Mouse (Mus musculus): ENCODE measurements around the gene Lmln. TPM values are rescaled to one million over a fixed set of nuclear protein-coding genes. Genes with fewer than 3 reads are reported as not detected.

Gene Lmln
- 2.5 and 2.6 TPM in 2 replicates for polyA plus RNA-seq (2021; fragmentation: Nextera tagmentation)
- long read RNA-seq, experiment 1, full-length matches to known transcripts: 6 of 10 reads
- long read RNA-seq, experiment 1, partial matches to known transcripts: 1 of 10 reads
- long read RNA-seq, experiment 1, other reads (novel, unspliced or antisense): 3 of 10 reads
- long read RNA-seq, experiment 2, full-length matches to known transcripts: 4 of 5 reads
- long read RNA-seq, experiment 2, partial matches to known transcripts: 0 of 5 reads
- long read RNA-seq, experiment 2, other reads (novel, unspliced or antisense): 1 of 5 reads

DNA sequence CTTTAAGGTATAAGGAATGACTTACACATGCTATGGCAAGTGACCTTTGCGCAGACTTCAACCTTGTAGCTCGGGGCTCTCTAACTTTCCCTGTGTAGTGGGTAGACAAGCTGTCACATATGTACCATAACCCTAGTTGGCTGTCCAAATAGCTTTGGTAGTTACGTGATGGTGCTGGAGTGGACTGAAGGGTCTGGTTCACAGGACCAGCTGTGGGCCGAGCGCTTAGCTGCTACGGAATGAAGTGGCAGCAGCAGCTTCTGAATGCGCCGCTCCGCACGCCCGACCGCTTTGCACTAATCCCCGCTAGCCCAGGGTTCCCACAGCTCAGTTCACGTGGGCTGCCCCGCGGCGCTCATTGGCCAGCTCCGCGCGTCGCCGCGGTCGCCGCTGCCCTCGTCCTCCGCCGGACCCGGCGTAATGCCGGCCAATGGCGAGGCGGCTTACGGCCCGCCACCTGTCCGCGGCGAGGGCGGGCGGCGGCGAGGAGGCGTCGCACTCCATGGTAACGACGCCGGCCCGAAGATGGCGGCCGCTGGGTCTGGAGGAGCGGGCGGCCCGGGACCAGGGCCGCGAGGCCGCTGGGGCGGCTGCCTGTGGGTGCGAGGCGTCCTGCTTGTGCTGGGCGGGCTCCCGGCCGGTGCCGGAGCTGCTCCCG is at the start of gene Lmln:
TSS of gene Lmln (plus strand) at position 498 of the 658 bp plus-strand sequence.

DNA sequence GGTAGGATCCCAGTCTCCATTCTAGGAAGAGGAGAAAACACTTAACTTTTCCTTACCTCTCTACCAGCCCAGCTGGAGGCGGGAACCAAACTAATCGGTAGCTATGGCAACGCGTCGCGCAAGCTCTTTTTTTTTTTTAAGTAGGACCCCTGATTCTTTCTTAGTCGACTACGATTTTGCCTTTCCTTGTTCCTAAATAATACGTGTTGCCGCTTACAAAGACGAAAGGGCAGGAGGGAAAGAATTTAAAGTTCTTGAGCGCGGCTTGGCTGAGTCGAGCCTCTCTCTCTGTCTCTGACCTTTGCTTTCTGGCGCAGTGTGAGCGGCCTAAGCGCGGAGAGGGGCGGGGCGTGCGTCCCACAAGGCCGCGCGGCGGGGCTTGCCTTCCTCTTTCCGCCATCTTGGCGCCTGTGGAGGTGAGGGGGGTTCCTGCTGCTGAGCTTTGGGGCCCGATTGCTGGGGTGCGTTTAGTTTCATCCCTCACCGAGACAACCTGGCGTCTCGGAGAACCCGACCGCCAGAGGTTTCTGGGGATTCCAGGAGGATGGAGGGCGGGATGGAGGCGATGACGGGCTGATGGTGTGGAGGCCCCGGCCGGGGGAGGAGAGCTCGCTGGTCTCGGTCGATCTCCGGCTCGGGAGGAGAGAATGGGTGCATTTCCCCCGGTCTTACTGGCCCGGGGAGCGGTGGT is 6.1 kb upstream of the Lmln start, which contains the start of the genes Iqcg and Rpl35a:
TSS of gene Iqcg (minus strand) at position 124 of the 691 bp plus-strand sequence.
TSS of gene Rpl35a (plus strand) at position 359 of the 691 bp plus-strand sequence.

Other genes starting within 250 kb of the Lmln start
- gene Fyttd1, start 185.0 kb upstream of the Lmln start, polyA plus RNA-seq (2021; fragmentation: Nextera tagmentation): 90.5 and 123 TPM in 2 replicates
- 16.2 and 17.1 TPM in 2 replicates for gene Rubcn, start 184.8 kb upstream of the Lmln start, polyA plus RNA-seq (2021; fragmentation: Nextera tagmentation)
- 5.4 and 7.5 TPM in 2 replicates for gene Lrch3, start 148.4 kb upstream of the Lmln start, polyA plus RNA-seq (2021; fragmentation: Nextera tagmentation)
- gene Iqcg, start 6.3 kb upstream of the Lmln start, polyA plus RNA-seq (2021; fragmentation: Nextera tagmentation): 2.0 and 3.2 TPM in 2 replicates
- 2,472 and 2,685 TPM in 2 replicates for gene Rpl35a, start 6.1 kb upstream of the Lmln start, polyA plus RNA-seq (2021; fragmentation: Nextera tagmentation)
- gene Osbpl11, start 122.5 kb downstream of the Lmln start, polyA plus RNA-seq (2021; fragmentation: Nextera tagmentation): 4.4 and 4.5 TPM in 2 replicates
- gene Snx4, start 188.9 kb downstream of the Lmln start, polyA plus RNA-seq (2021; fragmentation: Nextera tagmentation): 27.6 and 34.8 TPM in 2 replicates

All from left cerebral cortex, adult 6 months (tissue).